Mouse (Mus musculus) C2C12 (cell line): ENCODE data around the gene Icmt.

Experiments used
- CEBPB ChIP-seq: IDR thresholded peaks from one replicate; pipeline ENCODE4 v1.6.1; 2011; ENCODE audit warnings: low read depth, mild to moderate bottlenecking, control low read depth, moderate library complexity
- CTCF ChIP-seq: IDR thresholded peaks from one replicate; pipeline ENCODE4 v1.5.1; 2011; ENCODE audit not compliant: control insufficient read depth, insufficient read depth, insufficient read length
- MYOD1 ChIP-seq: IDR thresholded peaks from one replicate; pipeline ENCODE4 v1.6.1; 2011; ENCODE audit warnings: low read depth; ENCODE audit not compliant: control insufficient read depth, insufficient read length
- USF1 ChIP-seq: IDR thresholded peaks from one replicate; pipeline ENCODE4 v1.6.1; 2011; ENCODE audit warnings: low read depth, mild to moderate bottlenecking, control low read depth, moderate library complexity

GRCm38 (mm10) chr4:152349837-152350381, 52.9 kb downstream of the Icmt start:
- TF ChIP-seq USF1 (no peak), CTCF (no peak), CEBPB (no peak), MYOD1 (no peak)
